Mouse (Mus musculus) heart, postnatal 10 days (tissue): ENCODE measurements around the gene Arhgef12. TPM values are rescaled to one million over a fixed set of nuclear protein-coding genes. Genes with fewer than 3 reads are reported as not detected.
A peak's percentile ranks its signal among the peaks of the same experiment; 100 is the strongest.
"Not testable (repeated sequence)": the region's sequence is repeated elsewhere in the genome, so short reads cannot be mapped to it uniquely, and the experiment has no call there.

ENCODE experiments used
- DNase-seq, 2 experiments: peaks; one replicate each; pipeline ENCODE4 v3.0.0; 2021
- intact Hi-C: fragments of 180-260 bp; cut with DNase I; formaldehyde crosslinking; loops from one replicate; pipeline ENCODE4 v1.15.1; 2025
- total RNA-seq, 2 experiments: library from RNA; stranded (reverse); gene quantifications; 2 replicates each; pipeline ENCODE4 v1.2.3; 2021

Arhgef12 gene
- 100 to 1,000 TPM; 167 to 181 TPM for total RNA-seq

DNA sequence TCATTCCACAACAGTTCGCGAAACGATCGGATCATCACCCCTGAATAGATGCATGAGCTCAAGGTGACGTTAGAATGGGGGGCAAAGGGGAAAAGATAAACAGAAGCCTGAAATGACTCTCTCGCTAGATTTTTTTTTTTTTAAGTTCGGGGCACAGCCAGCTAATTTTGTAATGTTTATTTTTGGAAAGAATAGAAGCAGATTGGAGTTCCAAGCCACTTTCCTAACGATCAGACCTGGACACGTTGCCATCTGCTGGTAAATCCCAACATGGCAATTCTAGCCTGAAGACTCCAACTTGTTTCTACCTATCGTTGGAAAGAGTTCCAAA, at the start of gene Arhgef12:
TSS of gene Arhgef12 (minus strand) at position 53 of the 331 bp plus-strand sequence.
- peak; percentile 85 to 86 for DNase-seq
- intact Hi-C loops = loop anchor here (1.0 kb wide), 1 partner anchor 107 kb away; no protein-coding TSS in a partner anchor

DNA sequence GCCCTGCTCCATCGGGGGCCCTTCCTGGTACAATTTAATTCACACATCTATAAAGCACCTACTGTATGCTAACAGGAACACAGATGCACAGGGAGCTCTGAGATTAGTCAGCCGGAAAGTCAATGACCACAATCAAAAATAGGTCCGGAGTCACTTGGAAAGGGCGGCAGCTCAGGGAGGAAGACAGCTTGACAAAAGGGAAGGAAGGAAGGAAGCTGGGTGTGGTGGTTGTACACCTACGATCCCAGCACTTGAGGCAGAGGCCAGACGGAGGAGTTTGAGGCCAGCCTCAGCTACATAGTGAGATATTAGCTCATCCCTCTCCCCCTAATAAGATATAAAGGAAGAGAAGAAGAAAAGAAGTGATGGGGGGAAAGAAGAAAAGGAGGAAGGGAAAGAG, 48.9 kb upstream of the Arhgef12 start:
- intact Hi-C loops = no loop called here
- DNase-seq = no peak

DNA sequence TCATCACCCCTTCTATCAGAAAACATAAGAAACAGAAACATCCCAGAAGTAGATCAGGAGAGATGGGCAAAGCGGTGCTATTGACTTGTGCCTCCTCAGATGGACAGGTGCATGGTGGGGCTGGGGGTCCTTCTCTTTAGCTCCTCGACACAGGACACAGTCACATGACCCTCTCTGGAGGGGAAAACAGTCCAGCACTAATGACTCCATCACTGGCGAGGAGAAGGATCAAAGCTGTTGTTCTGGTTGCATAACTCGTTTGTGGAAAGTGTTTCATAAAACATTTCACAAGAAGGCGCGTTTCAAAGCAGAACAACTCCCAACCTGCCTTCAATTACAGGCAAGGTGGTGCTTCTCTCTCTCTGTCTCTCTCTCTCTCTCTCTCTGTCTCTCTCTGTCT, 44.7 kb upstream of the Arhgef12 start:
- DNase-seq = no peak
- intact Hi-C loops = no loop called here

DNA sequence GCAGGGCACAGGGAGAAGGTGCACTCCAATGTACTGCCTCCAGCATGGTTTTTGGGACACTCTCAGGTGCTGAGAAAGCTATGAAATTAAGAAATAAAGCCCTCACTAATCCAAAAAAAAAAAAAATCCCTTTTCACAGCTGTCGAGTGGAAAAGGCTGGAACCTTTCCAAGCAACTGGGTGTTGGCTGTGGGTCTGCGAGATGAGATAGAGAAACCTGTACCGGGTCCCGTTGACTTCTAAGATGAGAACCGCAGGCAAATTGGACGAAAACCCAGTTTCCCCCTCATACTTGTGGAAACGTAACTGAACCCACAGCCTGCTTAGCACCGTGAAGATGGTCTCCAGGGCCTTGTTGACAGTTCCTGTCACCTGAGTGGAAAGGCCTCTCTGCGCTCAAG, 43.9 kb upstream of the Arhgef12 start:
- no peak for DNase-seq
- intact Hi-C loops = no loop called here

DNA sequence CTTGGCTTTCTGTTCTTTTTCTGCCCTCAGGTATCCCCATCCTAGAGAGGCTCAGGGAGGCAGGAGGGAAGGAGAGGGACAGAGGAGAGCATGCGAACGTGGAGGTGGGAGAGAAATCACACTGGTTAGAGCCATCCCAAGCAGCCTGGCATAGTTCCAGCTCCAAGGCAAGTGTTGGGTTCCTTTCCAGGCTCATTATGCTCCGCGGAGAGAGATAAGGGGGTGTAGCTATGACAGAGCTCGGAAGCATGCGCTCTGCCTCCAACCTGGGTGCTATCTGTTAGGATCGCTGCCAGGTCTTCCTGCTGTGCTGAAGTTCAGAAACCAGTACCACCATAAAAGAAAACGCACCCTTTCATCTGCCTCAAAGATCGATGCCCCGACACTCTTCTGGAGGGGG, 43.0 kb upstream of the Arhgef12 start:
- intact Hi-C loops = no loop called here
- peak; percentile 36 to 48 for DNase-seq

DNA sequence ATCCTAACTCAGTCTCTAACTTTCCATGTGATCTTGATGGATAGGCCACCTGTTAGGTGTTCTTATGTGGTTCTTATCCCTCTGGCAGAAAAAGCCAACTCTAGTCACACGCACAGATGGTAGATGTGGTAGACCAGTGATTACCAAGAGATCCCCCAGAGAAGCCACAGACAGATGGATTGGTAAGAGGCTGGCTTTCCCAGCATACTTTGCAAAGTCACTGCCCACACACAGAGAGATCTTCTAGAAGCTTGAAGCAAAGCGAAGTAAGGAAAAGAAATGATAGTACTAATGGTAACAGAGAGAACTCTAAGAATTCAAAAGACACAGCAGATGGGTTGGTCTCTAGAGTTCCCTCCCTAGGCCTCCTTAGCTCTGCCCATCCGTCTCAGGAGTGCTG, 42.5 kb upstream of the Arhgef12 start:
- intact Hi-C loops = no loop called here
- DNase-seq = no peak

DNA sequence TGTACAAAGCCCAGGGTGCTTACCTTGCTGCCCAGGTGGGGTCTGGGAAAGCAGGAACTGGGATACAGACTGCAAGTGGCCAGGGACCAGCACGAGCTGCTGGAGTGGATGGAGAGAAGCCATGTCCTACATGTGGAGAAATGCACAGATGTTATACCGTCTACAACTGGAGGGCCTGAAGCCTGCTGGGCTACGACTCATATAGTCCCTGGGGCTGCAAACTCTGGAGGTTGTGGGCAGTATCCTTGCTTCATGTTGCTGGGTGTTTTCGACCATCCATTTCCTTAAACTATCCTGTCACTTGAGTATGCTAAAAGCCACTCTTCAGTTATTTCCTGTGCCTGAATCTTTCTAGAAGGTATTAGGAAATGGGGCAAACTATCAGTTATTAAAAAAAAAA, 38.2 kb upstream of the Arhgef12 start:
- intact Hi-C loops = no loop called here
- DNase-seq = no peak

DNA sequence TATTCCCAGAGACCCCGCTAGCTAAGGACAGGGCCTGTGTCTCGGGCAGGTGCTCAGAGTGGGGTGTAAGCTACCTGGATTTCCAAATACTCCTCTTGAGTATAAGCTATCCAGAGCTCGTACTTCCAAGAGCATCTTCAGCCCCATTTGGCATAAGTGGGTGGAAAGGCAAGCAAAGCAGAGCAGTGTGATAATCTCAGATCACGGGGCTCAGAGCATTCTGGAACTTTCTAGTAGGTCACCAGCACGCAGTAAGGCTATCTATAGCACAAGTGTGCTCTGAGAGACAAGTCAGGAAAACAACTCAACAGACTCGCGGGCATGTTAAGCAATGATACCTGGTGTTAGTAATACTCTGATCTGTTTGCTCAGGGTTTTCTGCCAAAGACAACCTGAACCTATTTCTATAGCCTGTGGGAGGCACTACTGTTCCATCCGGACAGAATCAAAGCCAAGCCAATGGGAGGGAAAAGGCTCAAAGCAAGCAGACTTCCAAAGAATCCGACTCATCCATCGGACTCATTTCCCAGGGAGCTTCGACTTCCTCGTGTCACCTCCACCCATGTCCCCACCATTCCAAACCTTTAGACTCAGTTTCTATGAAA, 37.3 kb upstream of the Arhgef12 start:
- intact Hi-C loops = no loop called here

DNA sequence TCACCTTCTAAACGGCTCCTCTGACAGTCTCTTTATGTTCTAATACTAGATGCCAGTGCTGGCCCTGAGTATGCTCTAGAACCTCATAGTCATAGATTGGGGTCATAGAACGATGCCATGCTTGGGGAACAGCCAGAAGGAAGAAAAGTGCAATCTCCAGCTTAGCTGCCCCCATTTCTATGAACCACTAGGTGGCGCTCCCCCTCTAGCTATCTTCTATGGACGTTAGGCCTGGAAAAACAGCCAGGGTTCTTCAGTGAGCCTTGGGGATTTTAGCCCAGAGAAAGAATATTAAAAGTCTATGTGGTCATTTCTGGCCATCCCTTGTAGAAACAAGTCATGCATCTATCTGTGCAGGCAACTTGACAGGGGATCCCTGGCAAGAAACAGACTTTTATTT, 34.8 kb upstream of the Arhgef12 start:
- intact Hi-C loops = loop anchor here (1.0 kb wide), 2 partner anchors 69 to 142 kb away; no protein-coding TSS in a partner anchor
- DNase-seq = peak; percentile 77 to 86

More for the DNA sequence above, 37.3 kb upstream of the Arhgef12 start:
- peak; percentile 20 to 35 for DNase-seq

DNA sequence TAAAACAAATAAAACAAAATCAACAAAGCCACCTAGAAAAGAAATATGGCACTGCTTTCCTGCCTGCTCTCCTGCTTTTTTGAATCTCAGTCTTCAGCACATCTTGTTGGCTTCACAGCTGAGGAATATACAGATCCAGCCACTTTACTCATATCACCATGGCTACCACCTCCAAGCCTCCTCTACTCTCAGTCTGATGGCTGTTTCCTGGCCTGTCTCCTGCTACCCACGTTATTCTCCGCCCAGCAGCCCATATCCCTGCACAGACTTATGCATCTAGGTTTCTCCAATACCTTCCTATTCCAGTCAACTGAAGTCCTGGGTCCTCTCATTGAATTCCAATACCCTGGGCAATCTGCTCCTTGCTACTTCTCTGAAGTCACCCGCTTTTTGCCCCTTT, 26.5 kb upstream of the Arhgef12 start:
- intact Hi-C loops = no loop called here
- no peak for DNase-seq

DNA sequence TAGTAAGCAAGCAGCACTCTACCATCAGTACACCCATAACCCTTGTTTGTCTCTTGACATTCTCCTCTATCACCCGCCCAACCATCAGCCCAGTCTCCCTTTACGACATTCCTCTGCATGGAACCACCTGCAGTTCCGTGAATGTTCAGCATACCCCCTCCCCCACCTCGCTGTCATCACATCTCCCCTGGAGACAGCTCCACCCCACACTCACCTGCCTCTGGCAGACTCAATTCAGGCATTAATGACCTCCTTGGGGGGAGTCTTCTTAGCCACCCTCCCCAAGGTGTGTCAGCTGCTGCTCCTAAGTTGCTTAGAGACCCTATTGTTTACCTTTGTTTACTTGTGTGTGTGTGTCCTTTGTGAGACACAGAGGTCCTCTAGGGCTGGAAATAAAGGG, 25.3 kb upstream of the Arhgef12 start:
- no peak for DNase-seq
- intact Hi-C loops = no loop called here

DNA sequence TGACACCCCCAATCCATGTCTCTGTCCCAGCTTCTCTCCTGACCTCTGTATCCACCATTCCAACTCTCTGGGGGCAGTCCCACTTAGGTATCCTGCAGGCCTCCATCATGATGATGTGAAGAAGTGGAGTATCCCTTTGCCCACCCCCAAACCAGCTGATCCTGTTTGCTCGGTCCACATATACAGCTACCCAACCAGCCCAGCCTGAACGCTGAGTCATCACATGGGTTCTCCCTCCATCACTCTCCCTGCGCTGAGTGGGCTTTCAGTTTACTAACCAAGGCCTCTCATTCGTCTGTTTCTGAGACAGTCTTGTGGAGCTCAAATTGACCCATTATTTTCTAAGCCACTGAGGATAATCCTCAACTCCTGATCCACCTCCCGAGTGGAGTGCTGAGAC, 24.9 kb upstream of the Arhgef12 start:
- intact Hi-C loops = no loop called here
- no peak for DNase-seq

DNA sequence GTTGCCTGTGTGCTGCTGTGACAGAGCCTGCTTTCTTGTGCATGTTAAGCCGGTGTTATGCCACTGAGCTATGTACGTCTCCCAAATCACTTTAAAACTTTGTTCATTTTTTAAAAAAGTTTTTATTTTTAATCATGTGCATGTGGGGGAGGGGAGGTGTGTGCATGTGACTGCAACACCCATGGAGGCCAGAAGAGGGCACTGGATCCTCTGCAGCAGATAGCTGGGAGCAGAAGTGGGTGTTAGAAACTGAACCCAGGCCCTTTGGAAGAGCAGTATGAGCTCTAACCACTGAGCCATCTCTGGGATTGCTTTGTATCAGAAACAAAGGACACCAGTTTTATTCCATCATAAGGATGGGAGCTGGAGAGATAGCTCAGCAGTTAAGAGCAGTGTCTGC, 23.6 kb upstream of the Arhgef12 start:
- intact Hi-C loops = no loop called here

DNA sequence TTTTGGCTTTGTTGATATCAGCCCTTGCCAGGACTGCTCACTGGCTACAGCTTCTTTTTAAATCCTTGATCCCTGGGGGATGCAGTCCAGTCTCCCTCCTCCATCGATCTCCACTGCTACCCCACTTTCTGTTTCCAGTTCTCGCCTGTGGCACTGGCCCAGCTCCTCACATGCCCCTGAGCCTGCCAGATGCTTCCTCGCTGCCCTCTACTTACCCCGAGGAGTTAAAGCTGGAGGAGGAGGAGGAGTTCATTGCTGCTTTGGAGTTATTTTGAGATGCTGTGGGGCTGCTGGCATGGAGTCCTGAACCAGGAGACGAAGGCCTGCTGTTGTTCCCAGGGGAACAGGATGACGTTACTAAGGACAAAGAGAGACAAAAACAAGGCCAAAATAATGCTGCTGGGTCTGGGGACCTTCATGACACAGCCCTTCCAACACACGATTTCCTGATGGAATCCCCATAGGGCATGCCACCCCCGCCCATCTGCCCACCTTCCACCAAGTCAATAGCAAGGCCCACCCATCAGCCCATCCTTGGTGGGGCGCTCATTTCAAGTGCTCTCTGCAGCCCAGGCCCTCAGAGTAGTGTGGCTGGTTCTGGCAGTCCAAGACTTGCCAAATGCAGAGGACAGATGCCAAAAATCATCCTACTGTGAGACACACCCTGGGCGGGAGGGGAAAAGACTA, 20.2 kb upstream of the Arhgef12 start:
- intact Hi-C loops = no loop called here
- DNase-seq = peak; percentile 77

More for the DNA sequence above, 23.6 kb upstream of the Arhgef12 start:
- no peak for DNase-seq

DNA sequence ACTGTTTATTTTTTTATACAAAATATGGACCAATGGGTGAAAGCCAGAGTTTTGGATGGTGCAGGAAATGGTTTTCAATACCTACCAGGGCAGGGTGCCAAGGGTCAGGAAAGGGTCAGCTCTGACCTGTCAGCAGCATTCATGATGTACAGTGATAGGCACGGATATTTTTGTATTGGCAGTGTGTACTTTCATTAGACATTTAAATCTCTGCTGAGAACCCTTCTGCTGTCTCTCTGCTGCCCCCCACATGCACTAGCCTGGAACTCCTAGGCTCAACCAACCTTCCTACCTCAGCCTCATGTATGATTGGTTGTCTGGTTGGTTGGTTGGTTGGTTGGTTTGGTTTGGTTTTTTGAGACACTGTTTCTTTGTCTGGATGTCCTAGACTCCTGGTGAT, 15.3 kb upstream of the Arhgef12 start:
- intact Hi-C loops = no loop called here
- no peak for DNase-seq

DNA sequence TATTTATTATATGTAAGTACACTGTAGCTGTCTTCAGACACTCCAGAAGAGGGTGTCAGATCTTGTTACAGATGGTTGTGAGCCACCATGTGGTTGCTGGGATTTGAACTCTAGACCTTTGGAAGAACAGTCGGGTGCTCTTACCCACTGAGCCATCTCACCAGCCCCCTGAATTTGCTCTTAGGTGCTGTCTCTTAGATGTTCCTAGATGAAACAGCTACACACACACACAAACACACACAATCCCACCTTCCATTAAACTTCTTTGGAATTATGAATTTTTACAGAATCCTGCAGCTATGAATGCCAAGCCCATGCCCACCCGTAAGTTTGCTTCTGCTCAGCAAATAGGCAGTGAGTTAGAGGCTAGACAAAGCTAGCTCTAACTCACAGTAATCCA, 14.9 kb upstream of the Arhgef12 start:
- DNase-seq, intact Hi-C loops: not testable (repeated sequence)

DNA sequence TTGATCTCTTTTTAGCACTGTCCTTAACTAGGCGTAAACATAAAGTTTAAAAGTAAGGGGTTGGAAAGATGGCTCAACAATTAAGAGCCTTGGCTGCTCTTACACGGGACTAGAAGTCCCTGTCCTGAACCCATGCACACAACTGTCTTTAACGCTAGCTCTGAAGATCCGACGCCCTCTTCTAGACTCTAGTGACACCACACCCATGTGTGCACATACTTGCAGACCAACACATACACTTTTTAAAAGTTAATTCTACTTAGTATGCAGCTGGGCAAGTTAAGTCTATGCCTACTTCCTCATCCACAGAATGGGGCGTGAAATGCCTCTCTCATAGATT, 9.9 kb upstream of the Arhgef12 start:
- DNase-seq = no peak
- intact Hi-C loops = no loop called here

DNA sequence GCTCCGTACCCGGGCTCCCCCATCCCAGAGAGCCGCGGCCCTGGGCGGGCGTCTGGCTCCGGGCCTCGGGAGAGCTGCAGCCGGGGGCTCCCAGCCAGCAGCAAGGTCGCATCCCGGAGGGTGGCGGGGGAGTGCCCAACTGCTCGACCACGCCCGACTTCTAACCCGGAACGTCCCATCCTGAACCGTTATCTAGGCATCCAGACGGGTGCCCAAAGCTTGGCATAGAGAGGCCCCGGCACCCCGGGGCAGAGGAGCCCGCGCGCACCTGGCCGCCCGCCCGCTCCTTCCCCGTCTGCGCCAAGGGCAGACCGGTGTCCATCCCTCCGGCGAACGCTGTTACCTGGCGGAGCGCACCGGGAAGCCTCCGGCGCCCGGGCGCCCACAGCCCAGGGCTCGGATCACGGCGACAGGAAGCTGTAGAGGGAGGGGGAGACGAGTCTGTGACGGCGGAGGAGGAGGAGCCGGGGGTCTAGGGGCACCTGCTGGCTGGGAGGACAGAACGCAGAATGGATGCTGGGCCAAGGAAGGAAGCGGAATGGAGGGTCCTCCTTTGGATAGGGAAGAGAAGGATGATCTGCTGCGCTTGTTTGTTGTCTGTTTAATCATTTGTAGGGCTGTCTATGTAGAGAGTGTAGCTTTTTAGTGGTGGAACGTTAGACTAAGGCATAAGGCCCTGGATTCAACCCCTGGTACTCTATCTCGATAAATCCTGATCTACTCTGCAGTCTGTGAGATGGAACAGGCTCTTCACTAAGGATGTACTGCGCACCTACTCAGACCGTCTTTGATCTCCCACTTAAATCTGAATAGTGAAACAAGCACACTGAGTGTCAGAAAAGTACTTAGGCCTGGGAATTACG, 9.3 kb upstream of the Arhgef12 start, which contains the start of gene Tmem136:
TSS of gene Tmem136 (minus strand) at position 437 of the 863 bp plus-strand sequence.
- peak; percentile 75 to 80 for DNase-seq
- intact Hi-C loops = no loop called here

DNA sequence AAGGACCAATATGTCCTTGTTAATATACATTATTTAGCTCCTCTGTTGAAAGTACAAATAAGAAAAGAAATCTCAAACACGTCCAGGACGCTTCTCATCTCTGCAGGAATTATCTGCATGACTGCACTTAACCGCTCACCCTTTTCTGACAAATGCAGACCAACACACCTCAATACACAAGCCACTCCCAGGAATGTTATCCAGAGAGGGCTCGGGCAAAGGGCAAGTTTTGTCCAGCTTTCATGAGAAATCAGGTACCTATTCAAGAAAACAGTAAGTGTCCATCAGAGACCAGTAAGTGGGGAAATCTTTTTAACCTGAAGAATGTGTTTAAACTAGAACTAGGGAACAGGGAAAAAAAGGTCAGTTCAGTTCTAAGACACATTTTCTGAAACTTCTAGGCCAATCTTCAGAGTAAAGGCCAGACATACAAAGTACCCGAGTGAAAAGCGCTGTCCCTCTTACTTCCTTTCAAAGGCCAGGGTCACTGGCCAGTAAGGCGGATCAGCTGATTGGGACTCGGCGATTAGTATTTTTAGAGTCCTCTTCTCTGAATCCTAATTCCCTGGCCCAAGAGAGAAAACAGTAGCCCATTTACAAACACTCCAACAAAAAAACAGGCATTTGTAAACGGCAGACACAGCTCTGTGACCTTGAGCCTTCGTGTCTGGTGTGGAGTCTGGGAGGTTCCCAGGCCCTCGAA, 8.5 kb upstream of the Arhgef12 start:
- intact Hi-C loops = no loop called here
- DNase-seq = no peak

DNA sequence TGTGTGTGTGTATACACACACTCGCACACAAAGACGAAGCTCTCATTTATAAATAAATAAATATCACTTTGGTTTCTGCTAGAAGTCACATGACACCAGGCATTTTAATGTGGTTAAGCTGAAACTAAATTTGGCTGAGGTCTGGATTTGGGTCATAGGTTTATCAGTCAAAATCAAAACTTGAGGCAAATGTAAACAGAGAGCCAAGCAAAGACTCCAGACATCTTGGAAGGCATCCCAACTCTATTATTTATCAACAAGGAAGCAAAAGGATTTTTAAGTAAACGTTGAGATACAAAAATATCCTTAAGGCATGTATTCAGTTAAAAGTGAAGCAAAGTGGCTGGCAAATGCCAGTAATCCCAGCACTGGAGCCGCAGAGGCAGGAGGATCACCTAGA, 7.8 kb upstream of the Arhgef12 start:
- intact Hi-C loops = no loop called here
- DNase-seq = no peak
